Mouse (Mus musculus) spleen, adult 2 months (tissue): ENCODE measurements around the gene Trim65. TPM values are rescaled to one million over a fixed set of nuclear protein-coding genes. Genes with fewer than 3 reads are reported as not detected.
"Not testable (repeated sequence)": the region's sequence is repeated elsewhere in the genome, so short reads cannot be mapped to it uniquely, and the experiment has no call there.

ENCODE experiments used
- DNase-seq, 2 experiments: peaks; one replicate each; pipeline versions ENCODE4 v3.0.0 to v3.0.0-alpha.2; 2012 to 2021; ENCODE audit warnings: low spot score in 2 of 2, low read depth in 1 of 2
- H3K27ac ChIP-seq: fragments of 200-500 bp; 2 replicates; pipeline ENCODE4 v1.5.1; 2012; ENCODE audit warnings: low read length, inconsistent platforms; ENCODE audit not compliant: insufficient read depth
- H3K27me3 ChIP-seq: fragments of 200-500 bp; 2 replicates; pipeline ENCODE4 v1.6.1; 2012; ENCODE audit warnings: mild to moderate bottlenecking, moderate library complexity, low read length, inconsistent platforms; ENCODE audit not compliant: control insufficient read depth, insufficient read depth
- H3K36me3 ChIP-seq: fragments of 200-500 bp; 2 replicates; pipeline ENCODE4 v1.6.1; 2012; ENCODE audit warnings: mild to moderate bottlenecking, low read length, inconsistent platforms; ENCODE audit not compliant: control insufficient read depth, insufficient read depth
- H3K4me1 ChIP-seq: fragments of 200-500 bp; 2 replicates; pipeline ENCODE4 v1.6.1; 2011; ENCODE audit warnings: inconsistent platforms; ENCODE audit not compliant: control insufficient read depth, insufficient read depth, insufficient read length
- H3K4me3 ChIP-seq: fragments of 200-500 bp; 2 replicates; pipeline ENCODE4 v1.5.1; 2011; ENCODE audit warnings: mild to moderate bottlenecking, inconsistent platforms; ENCODE audit not compliant: insufficient read depth, insufficient read length; ENCODE audit errors: extremely low read depth
- CTCF ChIP-seq: fragments of 200-500 bp; IDR thresholded peaks from 2 replicates; pipeline ENCODE4 v1.5.1; 2011; ENCODE audit warnings: mild to moderate bottlenecking, inconsistent platforms; ENCODE audit not compliant: insufficient read depth, insufficient read length, insufficient replicate concordance; ENCODE audit errors: extremely low read depth
- POLR2A ChIP-seq: fragments of 200-500 bp; IDR thresholded peaks from 2 replicates; pipeline ENCODE4 v1.6.1; 2011; ENCODE audit warnings: low read depth, low read length, inconsistent platforms
- WGBS: fragments of 180-500 bp; shearing (Covaris S2); methylation state at CpG from one replicate; pipeline ENCODE4 v1.1.7; 2018; 5-methylcytosine and 5-hydroxymethylcytosine counted together
- polyA plus RNA-seq: library from polyadenylated mRNA; depleted of rRNA; stranded (reverse); fragments of >200 nt; gene quantifications from 2 replicates; pipeline ENCODE4 v1.2.3, GENCODE M21; 2012

Trim65 gene
- polyA plus RNA-seq, 1 experiment: 23.7 TPM

GRCm38 (mm10) chr11:116096213-116097108 lies 34.5 kb downstream of the Trim65 start:
- Histone ChIP-seq H3K4me3 (no peak overlapping the region), H3K4me1 (peaks cover 1% of the 10 kb centered on the region; the same call in 1 of the 2 replicates), H3K27me3 (no peaks in the 10 kb centered on the region), H3K27ac (no peak overlapping the region), H3K36me3 (no peaks in the 10 kb centered on the region)
- no peak for DNase-seq
- TF ChIP-seq CTCF: peak; percentile 4; the same call in 1 of the 2 replicates
- TF ChIP-seq POLR2A: no peak
- WGBS: 63% methylated on average over 5 of the region's 5 CpGs

GRCm38 (mm10) chr11:116095573-116095972 lies 35.4 kb downstream of the Trim65 start:
- H3K27ac ChIP-seq: no peak overlapping the region
- 27% methylated on average over 3 of the region's 3 CpGs for WGBS
- H3K4me3 ChIP-seq: no peak overlapping the region
- H3K27me3 ChIP-seq: no peaks in the 10 kb centered on the region
- no peaks in the 10 kb centered on the region for H3K4me1 ChIP-seq
- no peak for TF ChIP-seq POLR2A
- DNase-seq: no peak
- no peaks in the 10 kb centered on the region for H3K36me3 ChIP-seq

DNA sequence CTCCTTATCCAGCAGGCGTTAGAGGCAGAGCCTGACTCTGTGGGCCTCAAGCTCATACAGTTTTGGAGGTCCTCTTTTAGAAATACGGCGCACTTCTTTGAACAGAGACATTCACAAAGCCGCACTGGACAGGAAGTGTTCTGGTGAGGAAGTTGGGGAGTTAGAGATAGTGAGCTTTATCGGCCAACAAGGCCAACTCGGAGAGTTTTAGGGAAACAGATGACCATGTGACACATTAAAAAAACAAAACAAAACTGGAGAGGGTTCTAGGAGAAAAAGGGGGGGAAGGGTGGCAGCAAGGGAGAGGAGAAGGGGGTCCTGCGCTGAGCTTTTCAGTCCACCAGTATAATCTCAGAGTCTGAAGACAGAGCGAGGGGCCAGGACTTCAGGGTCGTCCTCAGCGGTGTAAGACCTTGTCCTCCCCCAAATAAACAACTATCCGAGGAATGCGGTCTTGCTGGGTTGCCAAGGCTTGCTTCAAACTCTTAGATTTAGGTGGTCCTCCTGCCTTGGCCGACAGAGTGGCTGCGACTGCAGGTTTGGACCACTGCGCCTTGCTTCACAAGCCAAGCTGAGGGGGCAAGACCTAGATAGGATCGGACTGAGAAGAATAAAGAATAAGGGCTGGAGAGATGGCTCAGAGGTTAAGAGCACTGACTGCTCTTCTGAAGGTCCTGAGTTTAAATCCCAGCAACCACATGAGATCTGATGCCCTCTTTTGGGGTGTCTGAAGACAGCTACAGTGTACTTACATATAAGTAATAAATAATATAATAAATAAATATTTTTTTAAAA lies 37.0 kb downstream of the Trim65 start:
- Histone ChIP-seq H3K27me3 (no peaks in the 10 kb centered on the region), H3K27ac (peak overlapping the region; percentile 63), H3K4me3 (no peak overlapping the region), H3K36me3 (no peaks in the 10 kb centered on the region), H3K4me1 (no peaks in the 10 kb centered on the region)
- no peak for DNase-seq
- TF ChIP-seq POLR2A: no peak
- no peak for TF ChIP-seq CTCF
- WGBS: 31% methylated on average over 16 of the region's 16 CpGs

DNA sequence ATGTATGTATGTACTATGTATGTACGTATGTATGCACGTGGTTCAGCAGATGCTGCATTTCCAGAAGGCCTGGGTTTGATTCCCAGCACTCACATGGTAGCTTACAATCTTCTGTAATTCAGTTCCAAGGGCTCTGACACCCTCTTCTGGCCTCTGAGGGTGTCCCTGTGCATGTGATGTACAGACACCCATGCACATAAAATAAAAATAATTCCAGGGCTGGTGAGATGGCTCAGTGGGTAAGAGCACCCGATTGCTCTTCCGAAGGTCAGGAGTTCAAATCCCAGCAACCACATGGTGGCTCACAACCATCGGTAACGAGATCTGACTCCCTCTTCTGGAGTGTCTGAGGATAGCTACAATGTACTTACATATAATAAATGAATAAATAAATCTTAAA lies 38.0 kb downstream of the Trim65 start:
- not testable (repeated sequence) for H3K27me3 ChIP-seq, H3K36me3 ChIP-seq, H3K4me3 ChIP-seq, H3K4me1 ChIP-seq, H3K27ac ChIP-seq, DNase-seq
- WGBS: 88% methylated on average over 6 of the region's 6 CpGs

DNA sequence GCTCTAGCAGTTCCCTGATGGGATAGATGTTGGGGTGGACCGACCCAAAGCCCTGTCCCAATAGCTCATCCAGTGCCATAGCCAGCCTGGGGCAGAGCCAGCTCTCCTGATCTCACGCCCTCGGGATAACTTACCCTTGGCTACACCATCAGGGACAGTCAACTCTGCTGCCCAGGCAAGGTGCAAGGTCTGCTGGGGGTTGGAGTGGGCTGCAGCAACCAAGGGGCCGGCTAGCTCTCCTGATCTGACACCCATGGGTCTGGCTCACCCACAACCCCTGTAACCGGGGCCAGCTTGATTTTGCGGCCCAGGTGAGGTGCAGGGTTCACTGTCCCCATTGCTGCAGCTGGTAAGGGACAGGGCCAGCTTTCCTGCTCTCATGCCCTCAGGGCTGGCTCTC lies 39.3 kb downstream of the Trim65 start:
- Histone ChIP-seq H3K36me3 (no peaks in the 10 kb centered on the region), H3K27me3 (no peaks in the 10 kb centered on the region), H3K4me1 (no peaks in the 10 kb centered on the region), H3K4me3 (no peak overlapping the region), H3K27ac (no peak overlapping the region)
- DNase-seq: no peak
- TF ChIP-seq POLR2A: no peak
- no peak for TF ChIP-seq CTCF
- 88% methylated on average over 6 of the region's 6 CpGs for WGBS

DNA sequence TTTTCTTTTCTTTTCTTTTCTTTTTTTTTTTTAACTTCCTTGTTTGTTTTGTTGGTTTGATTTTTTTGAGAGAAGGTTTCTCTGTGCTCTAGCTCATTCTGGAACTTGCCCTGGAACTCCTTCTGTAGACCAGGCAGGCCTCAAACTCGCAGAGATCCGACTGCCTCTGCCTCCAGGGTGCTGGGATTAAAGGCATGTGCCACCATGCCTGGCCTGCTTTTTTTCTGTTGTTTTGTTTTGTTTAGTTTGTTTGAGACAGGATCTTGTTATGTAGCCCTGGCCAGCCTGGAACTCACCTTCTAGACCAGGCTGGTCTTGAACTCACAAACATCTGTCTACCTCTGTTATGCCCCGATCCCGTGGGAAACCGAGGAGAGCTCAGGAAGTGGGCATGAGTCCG lies 41.4 kb downstream of the Trim65 start:
- Histone ChIP-seq H3K4me3 (no peak overlapping the region), H3K27ac (no peak overlapping the region)

More for the DNA sequence above, 41.4 kb downstream of the Trim65 start:
- TF ChIP-seq CTCF: no peak
- TF ChIP-seq POLR2A: no peak
- 90% methylated on average over 6 of the region's 6 CpGs for WGBS
- Histone ChIP-seq H3K4me1 (peaks cover 3% of the 10 kb centered on the region; the same call in 1 of the 2 replicates), H3K36me3 (no peaks in the 10 kb centered on the region), H3K27me3 (no peaks in the 10 kb centered on the region)
- DNase-seq: no peak
